Mouse (Mus musculus): ENCODE results near the gene Hexim1. TPM values are rescaled to one million over a fixed set of nuclear protein-coding genes. Genes with fewer than 3 reads are reported as not detected.
A peak's percentile ranks its signal among the peaks of the same experiment; 100 is the strongest.

The Hexim1 gene
- polyA plus RNA-seq, 1 experiment from 2014 or later = 2.8 TPM

DNA sequence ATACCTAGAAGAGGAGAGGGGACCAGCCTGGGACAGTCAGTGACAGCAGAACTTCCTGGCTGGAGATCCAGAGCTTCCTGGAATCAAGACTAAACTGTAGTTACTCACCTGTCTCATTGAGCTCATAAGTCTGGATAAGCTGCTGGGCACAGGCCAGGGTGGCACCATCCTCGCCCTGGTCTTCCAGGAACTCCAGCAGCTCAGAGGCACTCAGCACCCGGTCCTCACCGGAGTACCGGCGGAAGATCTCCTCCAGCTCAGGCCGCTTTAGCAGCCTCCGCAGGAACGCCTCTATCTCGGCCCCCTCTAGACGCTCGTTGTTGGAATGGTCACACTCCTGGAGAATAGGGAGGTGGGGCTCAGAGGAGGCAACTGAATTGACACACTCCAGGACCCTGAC lies 37.9 kb upstream of the Hexim1 start:
- DNase-seq (ENCODE audit: low spot score) = no peak
- peaks cover 56% of the 10 kb centered on the region for H3K27me3 ChIP-seq (replicated peaks; ENCODE audit: low read depth, poor library complexity, severe bottlenecking)
- H3K4me1 ChIP-seq = peaks cover 26% of the 10 kb centered on the region
- no peak overlapping the region for H3K27ac ChIP-seq (replicated peaks)
- WGBS = 84% methylated on average over 11 of the region's 11 CpGs
- H3K4me3 ChIP-seq = no peak overlapping the region
- H3K9me3 ChIP-seq = no peaks in the 10 kb centered on the region
- no peaks in the 10 kb centered on the region for H3K36me3 ChIP-seq (replicated peaks)

DNA sequence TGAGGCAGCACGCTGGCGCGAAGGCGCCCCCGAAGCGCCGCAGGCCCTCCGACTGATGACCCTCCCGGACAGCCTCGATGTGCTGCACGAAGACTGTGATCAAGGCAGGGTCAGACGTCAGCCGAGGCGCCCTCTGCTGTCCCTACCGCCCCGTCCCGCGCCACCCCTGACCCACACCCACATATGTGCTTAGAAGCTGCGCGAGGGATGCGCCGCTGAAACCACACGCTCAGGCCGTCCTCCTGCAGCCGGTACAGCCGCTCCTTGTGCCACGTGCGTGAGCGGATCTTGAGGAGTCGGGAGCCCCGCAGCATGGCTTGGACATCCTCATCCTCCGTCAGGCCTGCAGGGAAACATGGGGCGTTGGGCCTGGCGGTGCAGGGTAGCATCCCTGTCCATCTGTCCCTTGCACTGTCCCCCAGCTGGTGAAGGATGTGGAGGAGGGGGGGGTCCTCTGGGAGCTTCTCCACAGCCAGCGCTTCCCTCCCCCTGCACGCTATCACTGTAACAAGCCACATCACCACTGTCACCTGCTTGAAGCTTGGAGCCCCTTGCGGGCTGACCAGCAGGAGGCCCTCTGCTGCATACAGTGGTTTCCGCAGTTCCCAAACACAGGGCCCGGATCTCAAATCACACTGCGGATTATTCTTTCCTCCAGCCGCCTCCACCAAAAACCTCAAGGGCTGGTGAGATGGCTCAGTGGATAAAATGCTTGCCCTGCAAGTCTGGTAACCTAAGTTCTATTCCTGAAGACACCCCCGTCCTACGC lies 35.5 kb upstream of the Hexim1 start:
- Histone ChIP-seq H3K9me3 (no peaks in the 10 kb centered on the region), H3K4me3 (peak overlapping the region; percentile 50), H3K4me1 (peaks cover 13% of the 10 kb centered on the region), H3K27ac (replicated peaks) (peak overlapping the region; percentile 61), H3K27me3 (replicated peaks; ENCODE audit: low read depth, poor library complexity, severe bottlenecking) (peaks cover 59% of the 10 kb centered on the region), H3K36me3 (replicated peaks) (no peaks in the 10 kb centered on the region)
- DNase-seq (ENCODE audit: low spot score) = peak; percentile 66
- WGBS = 1% methylated on average over 43 of the region's 43 CpGs

DNA sequence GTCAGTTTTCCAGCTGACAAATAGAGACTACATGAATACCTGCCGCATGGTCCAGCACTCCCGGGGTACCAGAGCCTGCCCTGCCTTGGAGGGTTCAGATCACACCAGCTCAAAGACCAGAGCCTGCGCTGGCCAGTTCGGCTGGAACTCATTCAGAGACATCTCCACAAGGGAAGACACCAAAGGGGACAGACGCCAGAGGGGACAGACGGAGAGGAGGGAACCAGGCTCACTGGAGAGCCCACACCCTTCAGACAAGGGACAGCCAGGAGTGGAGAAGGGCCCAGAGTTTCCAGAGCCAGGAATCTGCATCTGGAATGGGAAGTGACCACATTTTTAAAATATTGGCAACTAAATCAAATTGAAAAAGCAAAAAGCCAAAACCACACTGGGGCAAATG lies 34.4 kb upstream of the Hexim1 start:
- no peak for DNase-seq (ENCODE audit: low spot score)

DNA sequence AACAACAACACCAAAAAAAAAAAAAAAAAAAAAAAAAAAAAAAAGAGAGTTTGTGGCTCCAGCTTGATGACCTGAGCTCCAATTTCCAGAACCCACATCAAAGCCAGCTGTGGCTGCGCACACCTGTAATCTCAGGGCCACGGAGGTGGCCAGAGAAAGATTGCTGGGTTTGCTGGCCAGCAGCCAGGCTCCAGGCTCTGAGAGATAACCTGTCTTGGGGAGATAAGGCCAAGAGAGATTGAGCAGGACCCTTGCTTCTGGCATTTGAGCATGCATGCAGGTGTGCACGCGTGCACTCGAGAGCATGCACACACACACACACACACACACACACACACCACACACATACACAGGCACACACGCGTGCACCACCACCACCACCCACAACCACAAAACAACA lies 22.7 kb upstream of the Hexim1 start:
- peaks cover 33% of the 10 kb centered on the region for H3K27me3 ChIP-seq (replicated peaks; ENCODE audit: low read depth, poor library complexity, severe bottlenecking)
- H3K27ac ChIP-seq (replicated peaks) = no peak overlapping the region
- H3K9me3 ChIP-seq = no peaks in the 10 kb centered on the region
- 95% methylated on average over 7 of the region's 7 CpGs for WGBS
- H3K4me1 ChIP-seq = peaks cover 21% of the 10 kb centered on the region
- H3K4me3 ChIP-seq = no peak overlapping the region
- DNase-seq (ENCODE audit: low spot score) = no peak
- no peaks in the 10 kb centered on the region for H3K36me3 ChIP-seq (replicated peaks)

More for the DNA sequence above, 34.4 kb upstream of the Hexim1 start:
- 51% methylated on average over 6 of the region's 6 CpGs for WGBS
- Histone ChIP-seq H3K27me3 (replicated peaks; ENCODE audit: low read depth, poor library complexity, severe bottlenecking) (peaks cover 59% of the 10 kb centered on the region), H3K4me1 (peaks cover 13% of the 10 kb centered on the region), H3K9me3 (no peaks in the 10 kb centered on the region), H3K27ac (replicated peaks) (no peak overlapping the region), H3K36me3 (replicated peaks) (no peaks in the 10 kb centered on the region), H3K4me3 (no peak overlapping the region)

DNA sequence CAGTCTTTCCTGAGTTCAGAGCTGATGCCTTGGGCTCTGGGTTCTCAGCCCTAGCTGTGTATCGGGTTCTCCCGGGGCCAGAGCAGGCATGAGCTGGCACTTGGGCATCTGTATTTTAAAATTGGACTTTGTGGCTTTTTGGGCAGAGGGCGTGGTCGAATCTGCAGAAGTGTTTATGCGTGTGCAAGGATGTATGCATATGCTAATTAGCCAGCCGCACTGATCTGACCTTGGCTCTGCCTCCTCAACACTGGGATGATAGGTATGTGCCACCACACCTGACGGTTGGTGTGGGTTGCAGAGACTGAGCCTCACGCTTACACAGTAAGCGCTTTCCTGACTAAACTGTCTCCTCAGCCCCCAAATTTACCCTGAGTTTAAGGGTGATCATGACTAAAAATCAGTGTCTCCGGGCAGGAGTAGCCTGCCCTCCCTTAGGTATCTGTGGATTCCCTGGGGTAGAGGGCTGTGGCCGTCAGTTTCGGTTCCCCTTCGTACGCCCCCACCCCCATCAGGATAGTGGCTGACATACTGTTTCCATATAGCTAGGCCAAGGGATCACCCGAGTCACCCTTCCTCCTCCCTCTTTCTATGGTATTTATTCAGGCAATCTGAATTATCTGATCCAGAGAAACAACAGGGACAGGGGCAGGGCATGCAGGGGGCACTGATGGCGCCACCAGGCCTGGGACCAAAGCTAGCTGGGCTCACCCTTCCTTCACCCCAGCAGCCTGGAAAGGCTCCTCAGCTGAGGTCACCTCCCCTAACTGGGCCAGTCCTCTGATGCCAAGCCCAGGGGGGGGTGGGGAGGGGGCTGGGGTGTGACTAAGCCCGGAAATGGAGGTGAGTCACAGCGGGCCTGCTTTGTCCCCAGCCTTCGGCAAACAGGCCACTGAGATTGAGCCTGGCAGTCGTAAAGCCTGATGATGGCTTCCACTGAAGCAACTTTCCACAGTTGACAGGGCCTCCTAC lies 21.9 kb upstream of the Hexim1 start:
- H3K36me3 ChIP-seq (replicated peaks) = no peaks in the 10 kb centered on the region
- H3K4me3 ChIP-seq = no peak overlapping the region
- H3K4me1 ChIP-seq = peaks cover 29% of the 10 kb centered on the region
- no peak for DNase-seq (ENCODE audit: low spot score)
- H3K27me3 ChIP-seq (replicated peaks; ENCODE audit: low read depth, poor library complexity, severe bottlenecking) = peaks cover 42% of the 10 kb centered on the region
- H3K9me3 ChIP-seq = no peaks in the 10 kb centered on the region
- peak overlapping the region; percentile 44; the same call in 1 of the 2 replicates for H3K27ac ChIP-seq (replicated peaks)
- WGBS = 71% methylated on average over 20 of the region's 20 CpGs

DNA sequence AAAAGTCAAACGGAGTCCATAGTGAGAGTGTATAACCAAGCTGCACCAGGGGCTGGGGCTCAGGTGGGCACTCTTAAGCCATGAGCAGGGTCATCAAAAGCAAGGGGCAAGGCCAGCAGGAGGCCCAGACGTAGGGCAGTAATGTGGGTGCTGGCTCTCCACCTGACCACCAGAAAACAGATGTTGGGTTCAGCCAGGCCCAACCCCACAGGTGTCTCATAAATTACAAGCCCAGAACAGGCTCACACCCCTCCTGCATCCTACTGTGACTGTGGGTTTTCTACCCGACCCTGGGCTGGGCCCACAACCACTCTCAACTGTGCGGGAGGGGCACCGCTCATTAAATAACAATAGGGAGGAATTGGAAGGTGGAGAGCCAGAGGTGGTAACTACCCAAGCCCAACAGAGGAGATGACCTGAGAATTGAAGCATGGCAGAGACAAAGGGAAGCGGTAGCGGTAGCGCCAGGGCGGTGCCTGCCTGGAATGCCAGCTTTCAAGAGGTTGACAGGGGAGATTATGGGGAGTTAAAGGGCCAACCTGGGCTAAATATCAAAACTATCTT lies 20.8 kb upstream of the Hexim1 start:
- Histone ChIP-seq H3K4me1 (peaks cover 40% of the 10 kb centered on the region), H3K9me3 (no peaks in the 10 kb centered on the region), H3K27ac (replicated peaks) (no peak overlapping the region), H3K4me3 (no peak overlapping the region), H3K27me3 (replicated peaks; ENCODE audit: low read depth, poor library complexity, severe bottlenecking) (peaks cover 52% of the 10 kb centered on the region), H3K36me3 (replicated peaks) (no peaks in the 10 kb centered on the region)
- 64% methylated on average over 9 of the region's 9 CpGs for WGBS
- no peak for DNase-seq (ENCODE audit: low spot score)

DNA sequence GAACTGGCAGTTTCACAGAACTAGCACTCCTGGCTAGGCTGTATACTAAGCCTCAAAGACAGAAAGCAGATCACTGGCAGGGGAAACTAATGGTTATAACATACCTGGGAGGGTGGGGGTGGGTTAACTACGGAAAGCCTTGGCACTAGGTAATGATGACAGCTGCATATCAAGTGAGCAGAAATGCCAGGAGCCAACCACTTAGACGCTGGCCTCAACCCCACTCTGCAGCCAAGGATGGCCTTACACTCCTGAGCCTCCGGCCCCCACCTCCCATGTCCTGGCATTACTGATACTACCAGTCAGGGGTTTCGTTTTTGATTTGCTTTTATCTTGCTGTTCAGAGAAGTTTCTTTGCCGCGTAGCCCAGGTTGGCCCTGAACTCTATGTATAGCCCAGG lies 20.2 kb upstream of the Hexim1 start:
- Histone ChIP-seq H3K36me3 (replicated peaks) (no peaks in the 10 kb centered on the region), H3K27ac (replicated peaks) (no peak overlapping the region), H3K9me3 (no peaks in the 10 kb centered on the region), H3K4me1 (peaks cover 40% of the 10 kb centered on the region), H3K27me3 (replicated peaks; ENCODE audit: low read depth, poor library complexity, severe bottlenecking) (peaks cover 58% of the 10 kb centered on the region), H3K4me3 (no peak overlapping the region)
- DNase-seq (ENCODE audit: low spot score) = no peak
- WGBS = 88% methylated on average over 6 of the region's 6 CpGs

DNA sequence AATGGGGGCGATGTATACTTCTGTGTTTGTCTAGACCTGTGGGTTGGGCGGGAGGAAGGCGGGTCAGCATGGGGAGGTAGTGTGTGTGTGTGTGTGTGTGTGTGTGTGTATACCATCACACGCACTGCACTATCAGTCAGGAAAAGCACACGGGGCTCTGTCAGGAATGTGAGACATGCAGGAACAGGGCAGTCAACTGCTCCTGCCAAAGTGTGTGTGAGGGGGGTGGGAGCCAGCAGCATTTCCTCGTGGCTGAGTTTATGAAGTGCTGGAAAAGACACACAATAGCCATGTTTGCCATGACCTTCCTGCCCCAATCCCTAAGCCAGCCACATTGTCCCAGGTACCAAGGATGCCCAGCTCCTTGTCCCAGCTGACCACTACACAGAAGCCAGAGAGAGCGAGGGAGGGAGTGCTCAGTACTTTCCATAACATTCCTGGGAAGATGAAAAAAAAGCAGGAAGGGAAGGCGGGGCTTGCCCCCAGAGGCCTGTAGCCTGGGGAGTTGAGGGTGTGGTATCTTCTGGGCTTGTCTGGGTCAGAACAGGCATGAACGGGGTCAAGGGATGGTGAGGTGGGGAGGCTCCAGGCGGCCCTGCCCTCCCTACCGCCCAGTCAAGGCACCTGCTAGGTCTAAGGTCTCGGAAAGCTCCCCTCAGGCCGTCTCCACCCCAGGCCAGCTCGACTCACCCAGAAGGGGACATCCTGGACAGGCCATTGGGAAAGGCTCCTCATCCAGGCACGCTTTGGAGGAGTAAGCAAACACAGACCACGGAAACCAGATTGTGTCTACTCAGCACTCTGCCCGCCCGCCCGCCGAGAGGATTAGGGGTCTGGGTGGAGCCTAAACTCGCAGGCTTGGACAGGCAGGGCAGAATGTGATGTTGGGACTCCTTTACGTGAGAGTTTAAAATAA lies 18.8 kb upstream of the Hexim1 start:
- peak; percentile 50 for DNase-seq (ENCODE audit: low spot score)
- H3K27ac ChIP-seq (replicated peaks) = peak overlapping the region; percentile 70
- WGBS = 20% methylated on average over 22 of the region's 22 CpGs

DNA sequence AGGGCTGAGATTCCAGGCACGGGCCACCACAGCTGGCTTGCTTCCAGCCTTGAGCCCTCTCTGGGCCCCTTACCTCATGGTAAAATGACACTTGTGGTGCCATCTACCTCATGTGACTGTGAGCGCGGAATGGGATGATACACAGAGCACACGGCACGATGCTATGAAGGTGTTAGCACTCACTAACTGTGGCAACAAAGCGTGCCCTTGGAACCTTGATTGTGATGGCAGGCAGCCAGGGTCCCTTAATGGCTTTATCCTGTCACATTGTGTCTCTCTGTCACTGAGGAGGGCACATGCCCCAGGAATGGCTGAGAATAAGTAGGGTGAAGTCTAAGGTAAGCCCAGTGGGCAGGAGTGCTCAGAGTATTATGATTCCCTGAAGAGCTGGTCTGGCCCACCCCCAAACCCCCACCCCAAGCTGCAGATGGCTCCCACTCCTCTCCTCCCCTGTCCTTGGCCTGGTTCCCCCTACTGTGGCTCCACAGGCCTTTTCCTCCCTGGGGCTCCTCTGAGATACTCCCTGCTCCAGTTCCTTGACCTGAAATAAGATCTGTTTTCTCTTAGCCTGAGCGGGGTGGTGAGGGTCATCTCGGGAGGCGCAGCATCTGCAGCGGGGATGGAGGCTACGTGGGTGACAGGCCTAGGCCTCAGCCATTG lies 17.4 kb upstream of the Hexim1 start:
- WGBS = 53% methylated on average over 11 of the region's 11 CpGs
- Histone ChIP-seq H3K27ac (replicated peaks) (no peak overlapping the region), H3K4me1 (peaks cover 68% of the 10 kb centered on the region), H3K27me3 (replicated peaks; ENCODE audit: low read depth, poor library complexity, severe bottlenecking) (peaks cover 83% of the 10 kb centered on the region), H3K36me3 (replicated peaks) (no peaks in the 10 kb centered on the region), H3K9me3 (no peaks in the 10 kb centered on the region), H3K4me3 (0 out of 2 replicates have a peak overlapping the region, but pooled peaks have one; percentile 18)
- no peak for DNase-seq (ENCODE audit: low spot score)

More for the DNA sequence above, 18.8 kb upstream of the Hexim1 start:
- no peaks in the 10 kb centered on the region for H3K9me3 ChIP-seq
- peaks cover 54% of the 10 kb centered on the region for H3K4me1 ChIP-seq
- H3K4me3 ChIP-seq = peak overlapping the region; percentile 34
- H3K27me3 ChIP-seq (replicated peaks; ENCODE audit: low read depth, poor library complexity, severe bottlenecking) = peaks cover 73% of the 10 kb centered on the region
- H3K36me3 ChIP-seq (replicated peaks) = no peaks in the 10 kb centered on the region

DNA sequence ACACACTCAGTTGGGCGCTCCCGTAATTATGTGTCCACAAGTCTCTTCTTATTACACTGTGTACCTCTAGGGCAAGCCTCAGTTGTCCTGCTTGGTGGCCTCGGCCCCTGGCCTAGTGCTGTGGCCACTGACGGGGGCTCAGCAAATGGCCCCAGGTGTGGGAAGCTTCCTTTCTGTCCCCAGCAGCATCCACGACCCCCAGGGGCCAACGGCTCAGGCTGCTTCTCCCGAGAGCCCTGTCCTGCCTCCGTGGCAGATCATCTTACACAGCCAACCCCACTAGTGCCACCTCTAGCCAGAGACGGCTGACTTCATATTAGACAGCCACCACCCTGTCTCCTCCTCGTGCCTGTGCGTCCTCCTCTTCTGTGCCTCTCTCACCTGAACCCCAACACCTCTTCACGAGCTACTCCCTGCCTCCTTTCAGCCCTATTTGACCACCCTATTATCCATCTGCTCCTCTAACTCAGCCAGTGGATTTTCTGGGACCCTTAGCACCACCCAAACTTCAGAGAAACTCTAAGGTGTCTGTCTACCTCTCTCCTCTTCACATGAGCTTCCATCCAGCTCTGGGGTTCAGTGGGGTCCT lies 16.6 kb upstream of the Hexim1 start:
- 47% methylated on average over 12 of the region's 12 CpGs for whole genome bisulfite sequencing
- H3K27me3 ChIP-seq (replicated peaks; ENCODE audit: low read depth, poor library complexity, severe bottlenecking) = peaks cover 91% of the 10 kb centered on the region
- H3K36me3 ChIP-seq (replicated peaks) = no peaks in the 10 kb centered on the region
- no peak overlapping the region for H3K27ac ChIP-seq (replicated peaks)
- DNase-seq (ENCODE audit: low spot score) = no peak
- H3K4me3 ChIP-seq = peak overlapping the region; percentile 23; the same call in 1 of the 2 replicates
- peaks cover 65% of the 10 kb centered on the region for H3K4me1 ChIP-seq
- no peaks in the 10 kb centered on the region for H3K9me3 ChIP-seq

DNA sequence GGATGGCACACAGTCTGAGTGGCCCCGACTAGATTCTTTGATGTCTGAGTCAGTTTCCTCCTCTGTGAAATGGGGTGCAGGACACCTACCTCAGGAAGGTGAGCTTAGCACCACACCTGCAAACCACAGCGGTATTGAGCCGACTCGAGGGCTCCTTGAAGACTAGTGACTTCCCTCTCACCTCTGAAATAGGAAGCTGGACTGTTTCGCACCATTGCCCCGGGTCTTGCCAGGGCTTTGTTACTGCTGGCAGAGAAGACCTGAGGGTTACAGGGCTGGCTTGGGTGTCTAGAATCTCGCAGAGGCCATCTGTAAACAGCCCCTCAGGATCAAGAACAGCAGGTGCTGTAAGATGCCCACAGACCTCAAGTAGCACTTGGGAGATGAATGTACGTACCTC lies 15.7 kb upstream of the Hexim1 start:
- H3K36me3 ChIP-seq (replicated peaks) = no peaks in the 10 kb centered on the region
- no peak overlapping the region for H3K4me3 ChIP-seq
- H3K27ac ChIP-seq (replicated peaks) = no peak overlapping the region
- no peaks in the 10 kb centered on the region for H3K9me3 ChIP-seq
- WGBS = 71% methylated on average over 8 of the region's 8 CpGs
- H3K4me1 ChIP-seq = peaks cover 69% of the 10 kb centered on the region
- H3K27me3 ChIP-seq (replicated peaks; ENCODE audit: low read depth, poor library complexity, severe bottlenecking) = peaks cover 95% of the 10 kb centered on the region
- DNase-seq (ENCODE audit: low spot score) = no peak
